In genomic region chr2:134926266-134926665, GRCm38 (mm10) we compare ENCODE assay signal across 22 mouse cellular contexts.
A peak's percentile ranks its signal among the peaks of the same experiment; 100 is the strongest.
DNase-seq lines count a peak whose midpoint lies in the region; ATAC-seq and TF ChIP-seq lines count a peak whose summit lies in the region.
"Had no signal": no experiment of that assay in that cellular context is flagged by ENCODE, and none has a peak within 500 bp of the region (broad histone marks: within the 10 kb centered on the region; RNA-seq: fewer than 3 reads in every experiment).

No protein-coding gene starts in this region.

- no peaks in the 10 kb centered on the region for H3K36me3 ChIP-seq in kidney, adult 2 months (ENCODE audit: control insufficient read depth, insufficient read depth, low read length)
- no peaks in the 10 kb centered on the region for H3K36me3 ChIP-seq in kidney, embryonic 15.5 days
- H3K36me3 ChIP-seq: embryonic facial prominence, embryonic 13.5 days; embryonic facial prominence, embryonic 15.5 days; forebrain, embryonic 10.5 days; forebrain, embryonic 15.5 days had no signal

- H3K4me1 ChIP-seq in kidney, adult 2 months (ENCODE audit: control insufficient read depth, insufficient read depth, low read length), result peaks cover 26% of the 10 kb centered on the region
- H3K4me1 ChIP-seq in kidney, embryonic 15.5 days, result peaks cover 6% of the 10 kb centered on the region
- H3K4me1 ChIP-seq: embryonic facial prominence, embryonic 15.5 days had no signal

- H3K27me3 ChIP-seq in kidney, adult 2 months (replicated peaks; ENCODE audit: control insufficient read depth, insufficient read depth, low read length), result no peaks in the 10 kb centered on the region; the same call in 1 of the 2 replicates
- H3K27me3 ChIP-seq in kidney, embryonic 15.5 days, result no peaks in the 10 kb centered on the region
- H3K27me3 ChIP-seq: embryonic facial prominence, embryonic 13.5 days; embryonic facial prominence, embryonic 15.5 days; forebrain, embryonic 13.5 days; forebrain, embryonic 15.5 days had no signal

- H3K4me2 ChIP-seq in kidney, embryonic 15.5 days, result no peak overlapping the region
- H3K4me2 ChIP-seq: embryonic facial prominence, embryonic 13.5 days; embryonic facial prominence, embryonic 15.5 days; forebrain, embryonic 13.5 days; forebrain, embryonic 15.5 days had no signal

- no peak for TF ChIP-seq POLR2A in kidney, adult 2 months (IDR thresholded peaks at IDR 0.05; ENCODE audit: low read depth, low read length)

- H3K9ac ChIP-seq in kidney, embryonic 15.5 days, result no peak overlapping the region
- H3K9ac ChIP-seq: embryonic facial prominence, embryonic 13.5 days; embryonic facial prominence, embryonic 15.5 days; forebrain, embryonic 13.5 days; forebrain, embryonic 15.5 days had no signal

- TF ChIP-seq CTCF in kidney, adult 2 months (conservative IDR thresholded peaks at IDR 0.05; ENCODE audit: insufficient read depth, insufficient read length, low read depth, low read length), result no peak
- TF ChIP-seq CTCF in layer of hippocampus, adult 2 months (conservative IDR thresholded peaks at IDR 0.05), result no peak

- peak overlapping the region; percentile 95 for H3K27ac ChIP-seq in kidney, adult 2 months (ENCODE audit: insufficient read depth, low read depth, low read length)
- H3K27ac ChIP-seq in kidney, embryonic 15.5 days, result 0 out of 2 replicates have a peak overlapping the region, but pooled peaks have one; percentile 49
- peak overlapping the region; percentile 49; the same call in 1 of the 2 replicates for H3K27ac ChIP-seq in layer of hippocampus, adult 2 months
- H3K27ac ChIP-seq: embryonic facial prominence, embryonic 13.5 days; embryonic facial prominence, embryonic 15.5 days; forebrain, embryonic 10.5 days; forebrain, embryonic 13.5 days; forebrain, embryonic 15.5 days had no signal

- DNase-seq in kidney, adult 2 months, result peak; percentile 40
- no peak for DNase-seq in kidney, postnatal 25 days
- no peak for DNase-seq in kidney, postnatal 10 days
- no peak for DNase-seq in layer of hippocampus, adult 2 months (ENCODE audit: low spot score in 2 of 2)
- DNase-seq in layer of hippocampus, adult 9-10 months (ENCODE audit: low spot score), result no peak
- DNase-seq: adrenal gland, adult 2 months; adrenal gland, postnatal 10 days; adrenal gland, postnatal 25 days; cerebellum, adult 11 months; cerebellum, adult 18-20 months; cerebellum, adult 8-10 months; cerebellum, adult 9-11 months; cerebellum, postnatal 14 days; cerebellum, postnatal 36 days; embryo, embryonic 11 days had no signal

- no peak for ATAC-seq in kidney, embryonic 15.5 days (replicated peaks; ENCODE audit: low FRiP score)
- ATAC-seq: forebrain, embryonic 13.5 days; forebrain, embryonic 15.5 days had no signal

- no peak overlapping the region for H3K4me3 ChIP-seq in kidney, adult 2 months (ENCODE audit: insufficient read depth, low read depth, low read length)
- no peak overlapping the region for H3K4me3 ChIP-seq in kidney, embryonic 15.5 days (replicated peaks)
- H3K4me3 ChIP-seq in layer of hippocampus, adult 2 months, result no peak overlapping the region
- H3K4me3 ChIP-seq: embryonic facial prominence, embryonic 13.5 days; embryonic facial prominence, embryonic 15.5 days; erythroblast, embryonic 14.5 days; forebrain, embryonic 10.5 days; forebrain, embryonic 13.5 days; forebrain, embryonic 15.5 days had no signal

- no peaks in the 10 kb centered on the region for H3K9me3 ChIP-seq in kidney, embryonic 15.5 days (replicated peaks)
- H3K9me3 ChIP-seq: embryonic facial prominence, embryonic 13.5 days; embryonic facial prominence, embryonic 15.5 days; forebrain, embryonic 10.5 days; forebrain, embryonic 13.5 days; forebrain, embryonic 15.5 days had no signal

- 38% methylated on average over 1 of the region's 1 CpGs for WGBS in kidney, adult 2 months
- 81% methylated on average over 1 of the region's 1 CpGs for WGBS in kidney, embryonic 15.5 days
